Mouse (Mus musculus): ENCODE results near the gene Tas2r105. TPM values are rescaled to one million over a fixed set of nuclear protein-coding genes. Genes with fewer than 3 reads are reported as not detected.

Tas2r105 gene
- not detected for polyA plus RNA-seq (2017; shearing (Covaris generic))

GRCm38 (mm10) chr6:131687395-131687794 lies at the start of gene Tas2r105:
Tas2r105 (minus strand) TSS chr6:131687495.

GRCm38 (mm10) chr6:131689963-131690362 lies 2.7 kb upstream of the Tas2r105 start, which contains the start of gene Tas2r114:
Tas2r114 (minus strand) TSS chr6:131690063.

GRCm38 (mm10) chr6:131685644-131686043 lies 1.7 kb downstream of the Tas2r105 start, which contains the start of gene Tas2r104:
Tas2r104 (minus strand) TSS chr6:131685744.

GRCm38 (mm10) chr6:131678786-131679185 lies 8.5 kb downstream of the Tas2r105 start, which contains the start of gene Tas2r106:
Tas2r106 (minus strand) TSS chr6:131678886.

GRCm38 (mm10) chr6:131660049-131660448 lies 27.2 kb downstream of the Tas2r105 start, which contains the start of gene Tas2r107:
Tas2r107 (minus strand) TSS chr6:131660149.

Other genes starting within 250 kb of the Tas2r105 start
- gene 5430401F13Rik, start 201.1 kb downstream of the Tas2r105 start, polyA plus RNA-seq (2017; shearing (Covaris generic)) = not detected
- gene Gm6619, start 201.1 kb downstream of the Tas2r105 start, polyA plus RNA-seq (2017; shearing (Covaris generic)) = 0.47 TPM
- not detected for gene Tas2r130, start 56.6 kb downstream of the Tas2r105 start, polyA plus RNA-seq (2017; shearing (Covaris generic))
- gene Tas2r107, start 27.3 kb downstream of the Tas2r105 start, polyA plus RNA-seq (2017; shearing (Covaris generic)) = not detected
- gene Tas2r106, start 8.6 kb downstream of the Tas2r105 start, polyA plus RNA-seq (2017; shearing (Covaris generic)) = not detected
- gene Tas2r104, start 1.8 kb downstream of the Tas2r105 start, polyA plus RNA-seq (2017; shearing (Covaris generic)) = not detected
- not detected for gene Tas2r114, start 2.6 kb upstream of the Tas2r105 start, polyA plus RNA-seq (2017; shearing (Covaris generic))

All from CD4-positive, CD25-positive, alpha-beta regulatory T cell, adult 9 weeks (primary cell).